Mouse (Mus musculus) spleen, embryonic (tissue): ENCODE measurements around the gene Alg9.
"Not testable (repeated sequence)": the region's sequence is repeated elsewhere in the genome, so short reads cannot be mapped to it uniquely, and the experiment has no call there.

ENCODE experiments used
- CTCF ChIA-PET: fragments of 350-600 bp; sonication (Branson Sonifier 250); formaldehyde crosslinking; loops from one replicate; lab custom pipeline; 2022; lab: Charles Lee

Alg9 gene

GRCm38 (mm10) chr9:50815666-50816065, 40.8 kb downstream of the Alg9 start:
- CTCF ChIA-PET = no interaction called here

DNA sequence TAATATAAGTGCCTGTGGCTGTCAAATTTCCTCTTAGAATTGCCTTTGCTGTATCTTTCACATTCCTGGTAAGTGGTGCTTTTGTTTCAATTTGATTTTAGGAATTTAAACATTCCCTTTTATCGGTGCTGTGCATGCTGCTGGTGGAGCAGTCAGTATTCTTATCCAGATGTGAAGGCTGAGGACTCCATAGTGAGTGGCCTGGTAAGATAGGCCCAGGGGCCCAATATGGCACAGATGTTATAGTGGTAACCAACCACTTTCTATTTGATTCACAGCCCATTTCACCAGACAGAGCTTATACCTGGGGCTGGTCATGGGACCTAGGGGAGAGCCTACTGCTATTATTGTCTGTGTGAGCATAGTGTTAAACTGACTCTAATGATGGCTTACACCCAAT, 41.7 kb downstream of the Alg9 start:
- CTCF ChIA-PET = interaction anchor here (0.8 kb wide), 1 partner anchor 34 kb away, joined by 4 read pairs; no protein-coding TSS in a partner anchor

GRCm38 (mm10) chr9:50818050-50818449, 43.2 kb downstream of the Alg9 start:
- CTCF ChIA-PET = interaction anchor here (0.5 kb wide), 1 partner anchor 463 kb away, joined by 6 read pairs; no protein-coding TSS in a partner anchor

DNA sequence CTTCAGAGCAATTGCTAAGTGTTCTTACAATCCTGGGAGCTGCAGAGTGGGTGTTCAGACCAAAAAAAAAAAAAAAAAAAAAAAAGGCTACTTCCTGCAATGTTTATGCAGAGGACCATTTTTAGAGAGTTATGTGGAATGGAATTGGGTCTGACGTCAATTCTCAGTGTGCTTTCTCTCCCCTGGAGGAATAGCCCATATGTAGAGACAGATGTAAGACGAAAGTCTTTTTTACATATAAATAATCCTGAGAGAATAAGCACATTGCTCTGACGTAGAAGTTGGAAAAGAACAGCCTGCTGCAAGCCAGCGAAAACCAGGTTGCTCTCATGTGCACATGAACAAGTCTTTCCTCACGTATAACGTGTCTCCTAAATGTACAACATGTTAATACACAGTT, 44.9 kb downstream of the Alg9 start:
- CTCF ChIA-PET = no interaction called here

- CTCF ChIA-PET = no interaction called here
These were observed 46.8 kb downstream of the Alg9 start for GRCm38 (mm10) chr9:50821651-50822050.

DNA sequence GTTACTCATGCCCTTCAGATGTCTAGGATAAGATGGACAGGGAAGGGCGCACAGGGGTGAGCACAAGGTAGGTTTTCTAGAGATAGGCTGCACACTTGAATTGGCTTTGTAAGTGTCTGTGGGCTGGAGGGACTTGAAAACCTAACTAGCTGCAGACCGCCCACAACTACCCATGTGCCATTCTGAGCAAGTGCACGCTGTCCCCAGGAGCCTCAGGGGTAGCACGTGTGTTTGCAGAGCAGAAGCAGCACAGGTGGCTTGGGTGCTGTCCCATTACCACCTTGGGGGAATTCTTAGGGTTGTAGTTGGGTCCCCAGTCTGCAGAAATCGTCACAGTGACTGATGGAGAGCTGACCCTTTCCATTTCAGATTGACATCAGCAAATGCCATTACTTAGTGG, 47.4 kb downstream of the Alg9 start:
- CTCF ChIA-PET = no interaction called here

DNA sequence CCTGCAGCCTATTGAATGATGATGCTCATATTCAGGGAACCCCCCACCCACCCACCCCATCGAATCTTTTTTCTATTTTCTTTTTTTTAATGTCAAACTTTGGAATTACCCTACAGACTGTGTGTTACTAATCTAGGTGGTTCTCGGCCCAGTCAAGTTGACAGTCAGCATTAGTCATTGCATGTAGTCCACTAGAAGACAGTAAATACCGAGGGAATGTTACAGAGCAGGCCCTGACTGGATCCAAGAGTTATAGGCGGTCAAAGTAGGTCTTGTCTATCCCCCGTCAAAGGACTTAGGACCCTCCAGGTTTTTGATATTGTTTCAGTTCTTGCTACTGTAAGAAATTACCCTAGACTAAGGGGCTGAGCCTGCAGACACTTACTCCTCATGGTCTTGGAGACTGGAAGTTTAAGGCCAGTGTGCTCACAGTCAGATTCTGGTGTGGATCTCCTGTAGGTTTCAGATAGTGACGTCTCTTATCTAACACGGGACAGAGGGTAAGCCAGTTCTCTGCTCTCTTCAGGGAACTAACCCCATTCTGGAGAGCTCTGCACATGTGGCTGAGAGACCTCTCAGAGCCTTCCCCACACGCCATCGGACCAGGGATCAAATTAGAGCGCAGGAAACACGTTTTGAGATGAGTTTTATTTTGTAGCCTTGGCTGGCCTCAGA, 49.1 kb downstream of the Alg9 start:
- CTCF ChIA-PET = interaction anchor here (0.6 kb wide), 1 partner anchor 8 kb away, joined by 11 read pairs; no protein-coding TSS in a partner anchor

DNA sequence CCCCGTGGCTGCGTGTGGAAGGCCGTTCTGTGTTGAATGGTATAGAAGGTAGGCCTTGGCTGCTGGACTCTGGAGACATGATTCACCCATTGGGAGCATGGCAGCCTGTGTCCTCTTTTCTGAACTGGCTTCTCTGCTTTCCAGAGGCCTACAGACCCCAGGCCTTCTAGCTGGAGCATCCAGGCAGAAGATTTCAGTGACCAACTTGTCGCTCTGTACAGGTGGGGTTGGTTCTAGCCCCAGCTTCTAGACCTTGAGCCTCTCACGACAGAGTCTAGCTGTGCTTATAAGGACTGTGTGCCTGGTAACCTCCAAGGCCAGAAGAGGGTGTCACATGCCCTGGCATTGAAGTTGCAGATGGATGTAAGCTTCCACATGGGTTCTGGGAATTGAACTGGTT, 56.7 kb downstream of the Alg9 start:
- CTCF ChIA-PET = interaction anchor here (0.7 kb wide), 1 partner anchor 8 kb away, joined by 11 read pairs; no protein-coding TSS in a partner anchor

DNA sequence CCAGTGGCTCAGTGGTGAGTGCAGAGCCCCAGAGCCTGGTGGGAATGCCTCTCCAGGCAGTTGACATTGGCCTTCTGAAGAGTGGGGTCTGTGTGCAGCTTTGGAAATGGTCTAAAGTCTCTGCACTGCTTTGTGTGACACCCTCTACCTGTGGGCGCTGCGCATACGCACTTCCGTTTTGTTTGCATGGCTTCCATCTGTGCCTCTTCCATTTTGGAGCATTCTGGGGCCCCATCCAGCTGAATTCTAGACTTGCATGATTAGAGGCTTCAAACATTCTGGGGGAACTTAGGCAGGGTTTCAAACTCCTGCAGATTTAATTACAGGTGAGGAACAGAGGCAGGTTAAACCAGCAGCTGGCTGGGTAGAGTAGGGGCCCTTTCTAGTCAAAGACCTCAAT, 57.3 kb downstream of the Alg9 start:
- CTCF ChIA-PET = no interaction called here

DNA sequence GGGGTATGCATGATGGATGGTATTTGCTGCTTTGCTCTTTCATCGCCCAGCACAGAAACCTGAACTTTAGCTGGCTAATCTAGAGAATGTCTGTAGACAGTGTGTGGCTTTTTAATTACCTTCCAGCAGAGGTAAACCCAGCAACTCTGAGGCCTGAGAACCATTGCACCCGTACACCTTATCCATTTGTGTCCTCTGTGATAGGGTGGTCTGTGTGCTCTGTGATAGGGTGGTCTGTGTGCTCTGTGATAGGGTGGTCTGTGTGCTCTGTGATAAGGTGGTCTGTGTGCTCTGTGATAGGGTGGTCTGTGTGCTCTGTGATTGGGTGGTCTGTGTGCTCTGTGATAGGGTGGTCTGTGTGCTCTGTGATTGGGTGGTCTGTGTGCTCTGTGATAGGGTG, 57.8 kb downstream of the Alg9 start:
- CTCF ChIA-PET = not testable (repeated sequence)

- CTCF ChIA-PET = no interaction called here
These were observed 59.0 kb downstream of the Alg9 start for GRCm38 (mm10) chr9:50833786-50834185.

DNA sequence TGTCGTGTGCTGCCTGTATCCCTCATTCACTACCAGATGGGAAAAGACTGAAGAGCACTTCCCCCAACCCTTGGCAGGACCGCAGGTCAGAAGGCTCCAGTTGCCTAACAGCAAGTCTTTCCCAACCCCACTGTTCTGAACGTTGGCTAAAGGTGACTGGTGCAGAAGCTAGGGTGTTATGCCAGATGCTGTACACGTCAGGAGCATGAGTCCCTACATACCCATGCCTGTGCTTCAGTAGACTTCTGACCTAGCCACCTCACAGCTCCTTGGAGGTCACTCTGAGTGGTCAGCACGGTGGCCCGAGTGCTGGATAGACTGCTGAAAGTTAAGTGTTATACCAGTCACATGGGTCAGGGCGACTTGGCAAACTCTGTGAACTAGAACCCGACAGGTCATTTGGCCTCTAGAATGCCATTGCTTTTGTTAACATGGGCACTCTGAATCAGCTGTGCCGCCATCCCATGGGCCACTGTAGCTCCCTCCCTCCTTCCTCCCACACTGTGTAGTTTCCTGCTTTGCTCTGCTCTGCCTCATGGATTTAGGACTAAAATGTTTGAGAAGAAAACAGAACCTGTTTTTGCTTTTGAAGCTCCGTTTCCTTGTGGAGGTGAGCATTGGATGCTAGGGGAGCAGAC, 60.4 kb downstream of the Alg9 start:
- CTCF ChIA-PET = no interaction called here

- CTCF ChIA-PET = interaction anchor here (0.5 kb wide), 1 partner anchor 164 kb away, joined by 4 read pairs; no protein-coding TSS in a partner anchor
These were observed 61.3 kb downstream of the Alg9 start for GRCm38 (mm10) chr9:50836097-50836496.

DNA sequence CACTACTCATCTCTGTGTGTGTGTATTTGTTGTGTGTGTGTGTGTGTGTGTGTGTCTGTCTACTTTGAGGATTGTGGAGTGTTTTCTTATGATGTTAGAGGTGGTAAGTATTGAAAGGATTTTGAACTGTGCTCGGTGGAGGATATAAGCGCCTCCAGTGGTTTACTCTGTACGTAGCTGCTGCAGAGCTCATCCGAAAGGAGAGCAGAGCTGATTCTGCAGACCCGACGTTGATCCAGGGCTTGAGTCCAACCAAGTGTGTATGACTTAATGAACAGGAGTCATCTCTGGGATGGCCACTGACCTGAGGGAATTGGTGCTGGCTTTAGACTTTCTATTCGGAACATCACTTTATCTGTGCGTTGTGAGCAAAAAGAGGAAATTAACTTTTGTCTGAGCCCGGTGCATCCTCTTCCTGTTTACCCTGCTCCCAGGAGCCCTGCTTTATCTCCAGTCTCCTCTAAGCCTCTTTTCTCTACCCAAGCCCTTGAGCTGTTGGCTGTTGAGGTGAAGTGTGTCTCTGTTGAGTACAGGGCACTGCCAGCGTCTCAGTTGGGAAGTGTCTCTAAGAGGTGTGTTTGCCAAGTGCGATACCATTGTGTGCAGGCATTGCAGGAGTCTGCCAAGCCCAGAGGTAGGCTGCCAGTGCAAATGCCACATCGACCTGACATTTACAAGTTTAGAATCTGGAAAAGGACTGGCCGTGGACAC, 66.4 kb downstream of the Alg9 start:
- CTCF ChIA-PET = interaction anchor here (0.9 kb wide), 1 partner anchor 128 kb away, joined by 3 read pairs; no protein-coding TSS in a partner anchor

GRCm38 (mm10) chr9:50845081-50845480, 70.3 kb downstream of the Alg9 start, which contains the start of gene Ppp2r1b:
TSS of gene Ppp2r1b (plus strand) at chr9:50845301.
- CTCF ChIA-PET = interaction anchor here (0.6 kb wide), 1 partner anchor 73 kb away, joined by 3 read pairs; no protein-coding TSS in a partner anchor

GRCm38 (mm10) chr9:50845547-50845946, 70.7 kb downstream of the Alg9 start:
- CTCF ChIA-PET = no interaction called here

GRCm38 (mm10) chr9:50847133-50847532, 72.3 kb downstream of the Alg9 start:
- CTCF ChIA-PET = interaction anchor here (0.6 kb wide), 1 partner anchor 42 kb away, joined by 3 read pairs; no protein-coding TSS in a partner anchor

DNA sequence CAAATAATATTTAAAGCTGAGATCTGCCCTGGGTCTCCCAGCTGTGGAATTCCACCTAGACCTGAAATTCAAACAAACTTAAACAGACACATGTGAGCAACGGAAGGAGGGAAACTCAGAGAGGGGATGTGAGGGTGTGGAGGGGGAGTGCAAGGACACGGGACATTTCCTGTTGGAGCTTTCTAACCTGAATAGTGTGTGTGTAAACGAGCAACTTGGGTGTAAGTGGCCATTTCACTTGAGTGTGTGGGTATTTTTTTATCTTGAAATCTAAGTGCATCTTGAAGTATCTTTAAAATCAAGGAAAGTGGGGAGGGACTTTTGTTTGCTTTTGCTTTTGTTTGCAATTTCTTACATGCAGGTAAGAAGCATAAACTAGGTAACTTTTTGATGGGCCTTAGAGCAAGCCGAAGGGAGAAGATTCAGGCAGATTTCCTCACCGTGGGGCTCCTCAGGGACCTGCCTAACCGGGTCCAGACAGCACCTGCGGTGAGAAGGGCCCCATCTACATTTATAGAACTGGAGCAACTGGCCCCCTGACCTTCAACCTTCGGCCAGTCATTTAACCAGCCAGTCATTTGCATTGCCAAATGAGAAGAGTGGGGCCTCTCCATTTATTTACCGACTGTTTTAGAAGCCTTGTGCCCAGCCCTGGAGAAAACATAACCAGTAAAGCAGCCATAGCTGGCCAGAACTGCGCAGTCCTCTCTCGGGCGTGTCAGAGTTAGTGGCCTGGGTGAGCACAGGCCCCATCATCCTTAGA, 73.0 kb downstream of the Alg9 start:
- CTCF ChIA-PET = no interaction called here

- CTCF ChIA-PET = interaction anchor here (0.6 kb wide), 1 partner anchor 273 kb away, joined by 4 read pairs; no protein-coding TSS in a partner anchor
These were observed 74.0 kb downstream of the Alg9 start for GRCm38 (mm10) chr9:50848821-50849220.

GRCm38 (mm10) chr9:50849249-50849648, 74.4 kb downstream of the Alg9 start:
- CTCF ChIA-PET = interaction anchor here (0.5 to 0.6 kb wide), 2 partner anchors 75 to 273 kb away, joined by 4 read pairs; partner anchors contain the start of gene Alg9

- CTCF ChIA-PET = interaction anchor here (0.5 to 1.1 kb wide), 2 partner anchors 75 to 202 kb away, joined by 4 read pairs; partner anchors contain the start of gene Alg9
These were observed 74.9 kb downstream of the Alg9 start for GRCm38 (mm10) chr9:50849755-50850154.
